Mouse (Mus musculus): ENCODE measurements around the gene Tmem63c.

The Tmem63c gene

DNA sequence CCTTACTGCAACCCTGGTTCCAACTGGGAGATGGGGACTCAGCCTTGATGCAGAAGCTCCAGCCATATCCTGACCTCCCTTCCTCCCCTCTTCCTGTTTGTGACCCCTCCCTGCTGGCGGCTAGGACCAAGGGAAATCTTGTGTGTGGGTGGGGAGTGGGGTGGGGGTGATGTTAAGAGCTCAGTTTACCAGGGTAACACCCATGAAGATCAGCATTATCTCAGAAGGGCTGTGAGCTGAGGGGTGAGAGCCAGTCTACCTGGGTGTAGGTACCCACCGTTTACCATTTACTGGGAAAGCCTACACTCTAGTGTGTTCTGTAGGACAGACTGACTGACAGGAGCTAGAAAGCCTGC is 30.4 kb upstream of the Tmem63c start:
- no peak for DNase-seq (ENCODE audit: low read depth, low spot score)
- no peaks in the 10 kb centered on the region for H3K27me3 ChIP-seq (ENCODE audit: control insufficient read depth, insufficient read depth, low read length, poor library complexity, severe bottlenecking)
- H3K36me3 ChIP-seq (ENCODE audit: control insufficient read depth, insufficient read depth, low read length, poor library complexity, severe bottlenecking) = no peaks in the 10 kb centered on the region

DNA sequence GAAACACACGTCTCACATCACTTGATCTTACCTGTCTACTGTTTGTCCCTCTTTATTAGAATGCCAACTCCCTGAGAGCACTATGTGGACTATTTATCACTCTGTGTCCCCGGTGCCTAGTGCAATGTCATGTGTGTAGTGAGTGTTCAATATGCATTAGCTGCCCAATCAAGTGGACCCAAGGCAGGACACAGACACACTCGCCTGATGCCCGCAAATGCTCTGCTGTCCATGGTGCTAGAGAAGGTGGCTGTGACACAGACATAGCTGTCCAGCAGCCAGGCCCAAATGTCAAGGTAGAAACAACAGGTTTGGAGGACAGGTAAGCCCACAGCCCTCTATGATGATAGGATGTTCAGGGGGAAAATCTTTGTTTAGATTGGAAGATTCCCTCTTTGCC is 27.0 kb upstream of the Tmem63c start:
- DNase-seq (ENCODE audit: low read depth, low spot score) = no peak
- H3K27me3 ChIP-seq (ENCODE audit: control insufficient read depth, insufficient read depth, low read length, poor library complexity, severe bottlenecking) = no peaks in the 10 kb centered on the region

DNA sequence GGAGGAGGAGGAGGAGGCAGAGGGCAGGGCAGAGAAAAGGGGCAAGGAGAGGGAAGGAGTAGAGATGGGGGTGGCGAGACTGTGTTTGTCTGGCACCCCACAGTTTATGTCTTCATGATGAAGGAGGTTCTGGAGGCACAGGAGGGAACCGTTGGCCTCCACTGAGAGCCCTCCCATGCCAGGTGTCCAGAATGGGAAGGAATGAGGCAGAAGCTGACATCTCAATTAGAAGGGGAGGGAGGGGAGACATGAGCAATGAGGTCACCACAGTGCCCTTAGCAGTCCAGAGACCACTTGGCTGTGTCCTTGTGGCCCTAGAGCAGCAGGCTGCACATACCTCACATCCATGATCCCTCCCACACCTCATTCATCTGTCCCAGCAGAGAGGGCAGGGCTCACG is 26.4 kb upstream of the Tmem63c start:
- Histone ChIP-seq H3K36me3 (ENCODE audit: control insufficient read depth, insufficient read depth, low read length, poor library complexity, severe bottlenecking) (no peaks in the 10 kb centered on the region), H3K27me3 (ENCODE audit: control insufficient read depth, insufficient read depth, low read length, poor library complexity, severe bottlenecking) (no peaks in the 10 kb centered on the region)
- DNase-seq (ENCODE audit: low read depth, low spot score) = no peak

More for the DNA sequence above, 27.0 kb upstream of the Tmem63c start:
- no peaks in the 10 kb centered on the region for H3K36me3 ChIP-seq (ENCODE audit: control insufficient read depth, insufficient read depth, low read length, poor library complexity, severe bottlenecking)

DNA sequence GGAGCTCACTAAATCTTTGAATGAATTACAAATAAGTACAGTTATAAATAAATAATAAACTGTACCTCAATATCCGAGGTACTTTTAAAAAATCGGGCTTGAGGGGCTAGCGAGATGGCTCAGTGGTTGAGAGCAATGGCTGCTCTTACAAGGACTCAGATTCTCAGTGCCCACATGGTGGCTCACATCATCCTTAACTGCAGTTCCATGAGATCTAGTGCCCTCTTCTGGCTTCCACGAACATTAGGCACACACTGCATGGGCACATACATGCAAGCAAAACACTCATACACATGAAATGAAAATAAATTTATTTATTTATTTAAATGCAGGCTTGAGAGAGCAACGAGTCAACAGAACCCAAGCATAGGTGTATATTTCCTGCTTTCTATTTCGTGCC is 25.2 kb upstream of the Tmem63c start:
- no peak for DNase-seq (ENCODE audit: low read depth, low spot score)

DNA sequence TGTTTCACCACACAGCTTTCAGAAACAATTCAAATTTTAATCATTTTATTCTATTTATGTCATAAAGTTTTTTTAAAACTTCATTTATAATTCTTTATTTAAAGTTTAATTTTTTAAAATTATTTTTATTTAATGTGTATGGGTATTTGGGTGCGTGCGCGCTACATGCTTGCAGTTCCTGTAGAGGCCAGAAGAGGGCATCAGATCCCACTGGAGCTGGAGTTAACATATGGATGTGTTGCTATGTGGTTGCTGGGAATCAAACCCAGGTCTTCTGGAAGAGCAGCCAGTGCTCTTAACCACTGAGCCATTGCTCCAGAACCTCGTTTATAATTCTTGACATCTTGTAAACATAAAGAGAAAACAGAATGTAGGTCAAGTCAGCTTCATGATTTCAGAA is 22.4 kb upstream of the Tmem63c start:
- no peaks in the 10 kb centered on the region for H3K36me3 ChIP-seq (ENCODE audit: control insufficient read depth, insufficient read depth, low read length, poor library complexity, severe bottlenecking)
- H3K27me3 ChIP-seq (ENCODE audit: control insufficient read depth, insufficient read depth, low read length, poor library complexity, severe bottlenecking) = no peaks in the 10 kb centered on the region

More for the DNA sequence above, 25.2 kb upstream of the Tmem63c start:
- Histone ChIP-seq H3K36me3 (ENCODE audit: control insufficient read depth, insufficient read depth, low read length, poor library complexity, severe bottlenecking) (no peaks in the 10 kb centered on the region), H3K27me3 (ENCODE audit: control insufficient read depth, insufficient read depth, low read length, poor library complexity, severe bottlenecking) (no peaks in the 10 kb centered on the region)

DNA sequence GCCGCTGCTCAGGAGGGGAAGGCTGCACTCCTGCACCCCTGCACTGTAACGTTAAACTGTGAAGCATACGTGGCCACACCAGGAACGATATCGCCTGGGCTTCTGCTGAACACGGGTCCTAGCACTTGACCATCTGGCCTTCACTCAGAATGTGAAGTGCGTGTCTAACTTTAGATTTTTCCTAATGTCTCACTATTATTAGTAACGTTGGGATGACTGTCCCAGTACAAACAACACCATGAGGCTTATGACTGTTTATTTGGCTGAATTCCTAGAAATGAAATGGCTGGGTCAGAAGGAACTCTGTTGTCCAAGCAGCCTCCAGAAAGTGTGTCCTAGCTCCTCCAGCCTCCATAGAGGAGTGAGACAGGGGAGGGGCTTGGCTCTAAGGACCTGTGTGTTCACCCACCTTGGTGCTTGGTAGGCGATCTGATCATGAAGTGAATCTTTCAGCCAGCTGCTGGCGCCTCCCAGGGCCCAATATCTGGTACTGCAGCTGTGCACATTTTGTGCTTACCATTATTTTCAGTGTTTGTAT is 21.8 kb upstream of the Tmem63c start:
- Histone ChIP-seq H3K27me3 (ENCODE audit: control insufficient read depth, insufficient read depth, low read length, poor library complexity, severe bottlenecking) (no peaks in the 10 kb centered on the region), H3K36me3 (ENCODE audit: control insufficient read depth, insufficient read depth, low read length, poor library complexity, severe bottlenecking) (no peaks in the 10 kb centered on the region)
- no peak for DNase-seq (ENCODE audit: low read depth, low spot score)

More for the DNA sequence above, 22.4 kb upstream of the Tmem63c start:
- DNase-seq (ENCODE audit: low read depth, low spot score) = no peak

DNA sequence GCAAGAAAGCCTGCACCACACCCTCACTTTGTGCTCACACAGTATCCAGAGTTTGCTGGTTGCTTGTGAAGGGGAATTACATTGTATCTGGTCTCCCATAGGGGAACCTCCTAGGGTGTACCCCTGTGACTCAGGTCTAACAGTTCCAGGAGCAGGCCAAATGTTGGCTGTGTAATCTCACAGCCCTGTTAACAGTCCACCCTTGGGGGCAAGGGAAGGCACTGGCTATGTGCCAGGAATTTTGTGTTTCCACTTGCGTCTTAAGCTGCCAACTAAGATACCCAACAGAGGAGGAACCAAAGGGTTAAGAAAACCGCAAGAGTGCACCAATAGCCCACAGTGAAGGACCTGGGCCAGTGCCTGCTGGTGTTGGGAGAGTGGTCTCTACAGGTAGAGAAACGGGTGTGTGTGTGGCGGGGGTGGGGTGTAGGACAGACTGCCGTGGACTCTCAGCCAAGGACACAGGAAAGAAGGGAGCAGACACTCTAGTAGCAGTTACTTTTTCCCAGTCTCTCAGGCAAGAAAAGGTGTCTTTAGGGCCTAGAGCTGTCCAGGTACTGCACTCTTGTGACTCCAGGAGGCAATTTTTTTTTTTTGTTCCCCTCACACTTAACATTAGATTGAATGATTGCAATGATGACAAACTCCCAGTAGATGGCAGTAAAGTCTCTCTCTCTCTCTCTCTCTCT is 20.8 kb upstream of the Tmem63c start:
- Histone ChIP-seq H3K27me3 (ENCODE audit: control insufficient read depth, insufficient read depth, low read length, poor library complexity, severe bottlenecking) (no peaks in the 10 kb centered on the region), H3K36me3 (ENCODE audit: control insufficient read depth, insufficient read depth, low read length, poor library complexity, severe bottlenecking) (no peaks in the 10 kb centered on the region)
- DNase-seq (ENCODE audit: low read depth, low spot score) = peak; percentile 59

DNA sequence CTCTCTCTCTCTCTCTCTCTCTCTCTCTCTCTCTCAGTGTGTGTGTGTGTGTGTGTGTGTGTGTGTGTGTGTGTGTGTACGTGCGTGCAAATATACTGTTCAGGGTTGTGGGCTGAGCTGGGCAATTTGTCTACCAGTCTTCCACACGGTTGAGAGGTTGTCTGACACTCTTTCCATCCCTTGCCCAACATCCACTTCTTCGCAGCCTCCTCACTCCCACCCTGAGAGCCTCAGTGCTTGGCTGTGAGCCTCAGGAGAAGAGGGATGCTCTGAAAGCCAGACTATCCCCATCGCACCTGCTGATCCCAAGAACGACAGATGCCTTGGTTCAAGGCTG is 20.3 kb upstream of the Tmem63c start:
- no peak for DNase-seq (ENCODE audit: low read depth, low spot score)
- no peaks in the 10 kb centered on the region for H3K36me3 ChIP-seq (ENCODE audit: control insufficient read depth, insufficient read depth, low read length, poor library complexity, severe bottlenecking)
- H3K27me3 ChIP-seq (ENCODE audit: control insufficient read depth, insufficient read depth, low read length, poor library complexity, severe bottlenecking) = no peaks in the 10 kb centered on the region

DNA sequence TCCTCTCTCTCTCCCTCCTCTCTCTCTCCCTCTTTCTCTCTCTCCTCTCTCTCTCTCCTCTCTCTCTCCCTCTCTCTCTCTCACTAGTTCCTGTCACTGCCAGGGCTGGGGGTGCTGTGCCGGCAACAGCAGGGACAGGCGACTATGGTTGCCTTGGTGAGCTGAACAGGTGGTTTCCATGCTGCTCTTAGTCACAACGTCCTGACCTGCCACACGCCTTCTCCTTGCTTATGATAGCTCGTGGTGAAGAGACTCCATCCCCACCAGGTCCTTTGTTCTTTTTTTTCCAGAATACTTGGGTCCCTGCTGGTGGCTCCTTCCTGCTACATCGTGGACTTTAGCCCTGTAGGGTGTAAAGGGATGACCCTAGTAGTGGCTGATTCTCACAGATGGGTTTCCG is 18.9 kb upstream of the Tmem63c start:
- no peak for DNase-seq (ENCODE audit: low read depth, low spot score)
- no peaks in the 10 kb centered on the region for H3K27me3 ChIP-seq (ENCODE audit: control insufficient read depth, insufficient read depth, low read length, poor library complexity, severe bottlenecking)

DNA sequence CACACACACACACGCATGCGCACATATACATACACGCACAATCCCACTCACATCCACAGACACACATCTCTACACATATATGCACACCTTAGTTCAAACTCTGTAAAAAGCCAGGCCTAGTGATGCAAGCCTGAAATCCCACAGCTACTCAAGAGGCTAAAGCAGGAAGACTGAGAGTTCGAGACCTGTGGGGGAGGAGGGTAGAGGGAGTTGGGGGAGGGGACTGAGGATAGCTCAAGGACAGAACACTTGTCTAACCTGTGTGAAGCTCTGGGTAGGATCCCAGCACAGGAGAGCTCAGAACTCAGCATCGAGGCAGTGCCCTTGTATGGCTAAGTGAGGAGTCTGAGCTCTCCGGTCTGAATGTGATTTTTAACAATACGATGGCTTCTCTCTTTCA is 18.3 kb upstream of the Tmem63c start:
- no peaks in the 10 kb centered on the region for H3K27me3 ChIP-seq (ENCODE audit: control insufficient read depth, insufficient read depth, low read length, poor library complexity, severe bottlenecking)
- H3K36me3 ChIP-seq (ENCODE audit: control insufficient read depth, insufficient read depth, low read length, poor library complexity, severe bottlenecking) = no peaks in the 10 kb centered on the region
- DNase-seq (ENCODE audit: low read depth, low spot score) = no peak

More for the DNA sequence above, 18.9 kb upstream of the Tmem63c start:
- H3K36me3 ChIP-seq (ENCODE audit: control insufficient read depth, insufficient read depth, low read length, poor library complexity, severe bottlenecking) = no peaks in the 10 kb centered on the region

DNA sequence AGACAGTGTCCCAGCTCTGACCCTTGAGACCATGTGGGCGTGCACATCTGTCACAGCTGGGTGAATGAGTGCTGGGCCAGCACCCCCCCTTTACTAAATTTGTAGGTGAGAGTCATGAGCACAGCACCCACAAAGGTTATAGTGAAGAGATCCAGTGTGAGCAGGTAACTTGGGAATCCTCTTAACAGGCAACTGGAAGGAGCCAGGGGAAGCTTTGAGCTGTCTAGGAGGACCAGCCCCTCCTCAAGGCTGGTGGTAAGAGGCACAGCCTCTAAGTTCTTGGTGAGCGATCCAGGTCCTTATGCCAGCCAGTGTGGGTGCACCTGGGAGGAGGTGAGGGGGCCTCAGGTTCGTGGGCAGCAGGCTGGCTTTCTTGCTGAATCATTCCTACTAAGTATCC is 17.5 kb upstream of the Tmem63c start:
- DNase-seq (ENCODE audit: low read depth, low spot score) = no peak
- Histone ChIP-seq H3K36me3 (ENCODE audit: control insufficient read depth, insufficient read depth, low read length, poor library complexity, severe bottlenecking) (no peaks in the 10 kb centered on the region), H3K27me3 (ENCODE audit: control insufficient read depth, insufficient read depth, low read length, poor library complexity, severe bottlenecking) (no peaks in the 10 kb centered on the region)

DNA sequence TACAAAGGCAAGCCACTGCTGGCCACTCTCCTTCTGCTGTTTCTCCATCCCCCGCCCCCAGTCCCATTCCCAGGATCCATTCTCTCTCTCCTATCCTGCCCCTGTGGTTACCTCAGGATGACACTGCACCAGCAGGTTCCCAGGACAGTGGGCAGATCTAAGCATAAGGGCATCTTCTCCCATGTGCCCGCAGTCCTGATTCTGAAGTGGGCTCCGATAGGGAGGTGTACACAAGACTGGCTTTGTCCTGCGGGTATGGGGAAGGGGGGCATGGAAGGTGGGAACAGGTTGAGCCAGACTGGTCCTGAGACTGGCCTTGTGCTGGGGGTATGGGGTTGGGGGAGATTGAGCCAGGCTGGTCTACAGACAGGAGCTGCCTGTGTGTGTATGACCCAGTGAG is 16.5 kb upstream of the Tmem63c start:
- Histone ChIP-seq H3K36me3 (ENCODE audit: control insufficient read depth, insufficient read depth, low read length, poor library complexity, severe bottlenecking) (no peaks in the 10 kb centered on the region), H3K27me3 (ENCODE audit: control insufficient read depth, insufficient read depth, low read length, poor library complexity, severe bottlenecking) (no peaks in the 10 kb centered on the region)
- DNase-seq (ENCODE audit: low read depth, low spot score) = no peak

DNA sequence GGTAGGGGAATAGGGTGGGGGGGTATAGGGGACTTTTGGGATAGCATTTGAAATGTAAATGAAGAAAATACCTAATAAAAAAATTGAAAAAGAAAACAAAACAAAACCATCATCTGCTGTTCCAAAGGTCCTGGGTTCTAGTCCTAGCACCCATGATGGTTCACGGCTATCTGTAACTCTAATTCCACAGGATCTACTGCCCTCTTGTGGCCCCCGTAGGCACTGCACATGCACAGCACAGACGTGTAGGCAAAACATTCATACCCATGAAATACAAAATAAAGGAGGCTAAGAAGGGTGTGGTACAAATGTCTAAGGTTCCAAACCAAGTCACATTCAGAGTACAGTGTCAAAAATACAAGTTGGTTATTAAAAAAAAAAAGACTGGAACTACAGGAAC is 4.1 kb upstream of the Tmem63c start:
- Histone ChIP-seq H3K27me3 (ENCODE audit: control insufficient read depth, insufficient read depth, low read length, poor library complexity, severe bottlenecking) (no peaks in the 10 kb centered on the region), H3K36me3 (ENCODE audit: control insufficient read depth, insufficient read depth, low read length, poor library complexity, severe bottlenecking) (no peaks in the 10 kb centered on the region)
- peak; percentile 47 for DNase-seq (ENCODE audit: low read depth, low spot score)

DNA sequence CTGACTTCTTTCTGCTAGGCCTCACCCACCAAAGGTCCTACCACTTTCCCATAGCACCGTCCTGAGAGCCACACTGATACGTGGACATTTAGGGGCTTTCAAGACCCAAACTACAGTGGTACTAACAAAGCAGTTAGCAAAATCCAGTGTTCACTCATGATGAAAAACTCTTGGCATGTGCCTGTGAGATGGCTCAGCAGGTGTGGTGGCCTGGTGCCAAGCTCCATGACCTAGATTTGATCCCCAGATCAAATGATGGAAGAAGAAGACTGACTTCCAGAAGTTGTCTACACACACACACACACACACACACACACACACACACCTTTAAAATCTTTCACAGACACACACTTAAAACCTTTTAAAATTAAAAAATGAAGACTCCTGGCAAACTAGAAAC is 2.4 kb upstream of the Tmem63c start:
- H3K36me3 ChIP-seq (ENCODE audit: control insufficient read depth, insufficient read depth, low read length, poor library complexity, severe bottlenecking) = no peaks in the 10 kb centered on the region
- no peak for DNase-seq (ENCODE audit: low read depth, low spot score)
- no peaks in the 10 kb centered on the region for H3K27me3 ChIP-seq (ENCODE audit: control insufficient read depth, insufficient read depth, low read length, poor library complexity, severe bottlenecking)

DNA sequence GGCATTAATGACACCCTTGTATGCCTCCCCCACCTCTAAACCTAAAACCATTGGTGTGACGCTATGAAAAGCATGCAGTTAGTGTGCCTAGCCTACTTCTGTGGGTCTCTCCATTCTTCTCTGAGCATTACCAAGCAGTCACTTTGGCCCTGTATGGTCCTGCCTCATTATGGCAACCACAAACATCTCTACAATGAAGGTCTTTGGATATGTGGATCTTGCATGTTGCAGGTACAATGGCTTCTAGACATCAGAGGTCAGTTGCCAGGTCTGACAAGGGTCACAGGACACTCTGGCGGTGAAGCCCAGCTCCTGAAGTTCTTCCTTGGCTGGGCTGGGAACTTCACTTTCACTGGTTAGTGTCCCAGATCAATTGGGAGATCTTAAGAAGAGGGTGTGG is 866 bp downstream of the Tmem63c start:
- H3K36me3 ChIP-seq (ENCODE audit: control insufficient read depth, insufficient read depth, low read length, poor library complexity, severe bottlenecking) = no peaks in the 10 kb centered on the region
- no peaks in the 10 kb centered on the region; the same call in 1 of the 2 replicates for H3K27me3 ChIP-seq (ENCODE audit: control insufficient read depth, insufficient read depth, low read length, poor library complexity, severe bottlenecking)
- DNase-seq (ENCODE audit: low read depth, low spot score) = no peak

DNA sequence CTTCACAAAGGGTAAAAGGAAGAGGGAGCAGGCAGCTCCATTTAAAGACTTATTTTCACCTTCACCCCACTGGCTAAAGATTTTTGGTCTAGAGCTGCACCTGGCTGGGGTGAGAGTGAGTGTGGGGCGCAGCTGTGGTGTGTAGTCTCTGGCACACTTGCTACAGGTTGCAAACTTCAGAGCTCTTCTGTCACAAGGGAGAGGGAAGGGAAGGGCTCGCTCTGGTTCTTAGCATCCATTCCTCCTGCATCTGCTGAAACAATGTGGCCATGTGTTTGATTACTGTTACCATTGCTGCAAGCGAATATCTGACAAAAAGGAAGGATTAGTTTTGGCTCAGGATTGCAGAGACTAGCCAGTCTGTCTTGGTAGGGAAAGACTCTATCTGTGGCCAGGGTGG is 2.3 kb downstream of the Tmem63c start:
- Histone ChIP-seq H3K27me3 (ENCODE audit: control insufficient read depth, insufficient read depth, low read length, poor library complexity, severe bottlenecking) (no peaks in the 10 kb centered on the region; the same call in 1 of the 2 replicates), H3K36me3 (ENCODE audit: control insufficient read depth, insufficient read depth, low read length, poor library complexity, severe bottlenecking) (no peaks in the 10 kb centered on the region)
- DNase-seq (ENCODE audit: low read depth, low spot score) = no peak

All from splenic B cell, adult 2 months (primary cell).